Mouse (Mus musculus) WW6 (cell line): ENCODE measurements around the gene Stradb.

Source experiments
- DNase-seq: peaks from one replicate; pipeline ENCODE4 v3.0.0-alpha.2; 2013; ENCODE audit warnings: low read depth, low spot score

Stradb gene

DNA sequence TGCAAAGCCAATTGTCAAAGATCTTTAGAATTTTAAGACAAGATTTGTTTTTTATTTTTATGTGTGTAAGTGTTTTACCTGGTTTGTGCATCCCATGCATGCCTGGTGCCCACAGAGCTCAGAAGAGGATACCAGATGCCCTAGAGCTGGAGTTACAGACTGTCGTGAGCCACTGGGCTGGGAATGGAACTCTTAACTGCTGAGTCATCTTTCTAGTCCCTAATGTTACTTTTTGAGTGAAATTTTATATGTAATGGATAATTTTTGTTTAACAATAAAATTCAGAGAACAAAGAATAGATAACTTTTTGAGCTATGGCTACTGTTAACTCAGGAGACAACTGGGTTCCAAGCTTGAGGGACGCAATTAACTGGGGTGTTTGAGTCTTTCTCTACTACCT lies 13.6 kb upstream of the Stradb start:
- DNase-seq = no peak

DNA sequence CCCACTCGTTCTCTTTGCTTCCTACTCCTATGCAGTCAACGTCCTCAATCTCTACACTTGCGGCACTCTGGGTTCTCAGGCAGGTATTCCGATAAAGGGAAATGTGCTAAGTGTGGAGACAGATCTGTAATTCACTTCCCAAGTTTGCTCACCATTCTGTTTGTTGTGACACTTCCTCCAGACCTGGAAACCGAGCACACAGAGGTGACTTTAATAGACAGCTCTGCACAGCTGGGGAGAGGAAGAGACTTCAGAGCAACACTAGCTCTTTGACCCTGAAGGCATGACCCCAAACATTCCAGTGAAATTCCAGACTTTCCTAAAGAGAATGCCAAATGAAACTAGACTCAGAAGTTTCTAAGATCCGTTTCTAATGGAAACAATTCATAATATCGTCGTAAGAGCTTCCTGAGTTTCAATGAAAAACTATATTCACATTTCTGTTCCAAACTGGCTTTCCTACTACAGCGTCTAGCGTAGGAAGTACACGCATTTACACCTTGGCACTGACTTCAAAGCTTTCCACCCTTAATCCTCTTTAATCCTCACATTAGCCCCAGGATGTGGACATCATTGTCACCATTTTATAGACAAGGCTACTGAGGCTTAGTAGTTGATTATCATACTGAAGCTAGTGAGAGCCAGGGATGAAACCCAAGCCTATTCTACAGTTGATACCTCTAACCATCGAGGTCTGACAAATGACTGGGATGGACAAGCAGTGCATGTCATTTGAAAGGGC lies 12.0 kb upstream of the Stradb start:
- no peak for DNase-seq

GRCm38 (mm10) chr1:58962418-58962817 lies 10.9 kb upstream of the Stradb start:
- DNase-seq = no peak

DNA sequence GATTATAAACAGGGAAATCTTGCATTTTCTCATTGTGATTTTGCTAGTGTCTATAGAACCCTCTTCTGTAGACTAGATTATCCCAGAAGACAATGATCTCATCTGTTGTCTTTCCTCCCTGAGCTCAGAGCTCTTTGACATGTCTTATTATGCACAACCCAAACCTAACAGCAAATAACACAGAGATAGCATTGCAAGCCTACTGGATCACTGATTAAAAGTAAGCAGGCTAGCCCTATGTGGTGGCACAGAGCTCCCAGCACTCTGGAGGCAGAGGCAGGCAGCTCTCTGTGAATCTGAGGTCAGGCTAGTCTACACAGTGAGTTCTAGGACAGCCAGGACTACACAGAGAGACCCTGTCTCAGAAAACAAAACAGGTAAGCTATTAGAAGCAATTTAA lies 10.5 kb upstream of the Stradb start:
- DNase-seq = no peak

GRCm38 (mm10) chr1:58967534-58967933 lies 5.8 kb upstream of the Stradb start:
- DNase-seq = no peak

GRCm38 (mm10) chr1:58970054-58970453 lies 3.3 kb upstream of the Stradb start:
- no peak for DNase-seq

DNA sequence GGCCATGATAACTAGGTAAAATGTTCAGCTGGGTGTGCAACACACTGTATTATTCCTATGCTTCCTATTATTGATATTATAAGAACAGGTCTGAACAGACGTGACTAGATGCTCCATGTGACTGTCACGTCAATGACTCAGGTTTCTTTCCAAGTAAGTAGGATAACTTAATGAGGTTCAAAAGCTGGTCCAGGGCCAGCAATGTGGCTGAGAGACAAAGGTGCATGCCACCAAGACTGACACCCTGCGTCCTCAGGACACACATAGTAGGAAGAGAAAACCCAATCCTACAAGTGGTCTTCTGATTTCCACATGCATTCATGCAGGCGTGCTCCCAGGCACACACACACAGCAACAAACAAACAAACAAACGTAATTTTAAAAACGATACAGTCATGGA lies 2.2 kb upstream of the Stradb start:
- no peak for DNase-seq

- no peak for DNase-seq
Observed at GRCm38 (mm10) chr1:58972851-58973365, 414 bp upstream of the Stradb start.

DNA sequence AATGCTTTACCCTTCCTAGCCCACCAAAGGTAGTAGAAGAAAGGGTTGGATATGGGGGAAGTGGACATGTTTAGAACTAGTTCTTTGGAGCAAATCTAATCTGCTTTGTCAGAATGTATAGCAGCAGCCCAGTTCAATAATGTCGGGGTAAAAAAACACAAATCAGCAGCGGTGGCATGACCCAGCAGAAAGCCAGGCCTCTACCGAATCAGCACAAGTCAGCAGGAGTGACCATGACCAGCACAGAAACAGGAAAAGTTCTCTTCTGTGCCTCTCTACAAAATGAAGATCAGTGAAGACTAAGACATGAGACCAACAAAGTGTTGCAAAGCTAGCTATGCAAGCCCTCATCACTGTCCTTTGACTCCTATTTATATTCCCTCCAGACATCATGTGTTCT lies 9.0 kb downstream of the Stradb start:
- DNase-seq = no peak

DNA sequence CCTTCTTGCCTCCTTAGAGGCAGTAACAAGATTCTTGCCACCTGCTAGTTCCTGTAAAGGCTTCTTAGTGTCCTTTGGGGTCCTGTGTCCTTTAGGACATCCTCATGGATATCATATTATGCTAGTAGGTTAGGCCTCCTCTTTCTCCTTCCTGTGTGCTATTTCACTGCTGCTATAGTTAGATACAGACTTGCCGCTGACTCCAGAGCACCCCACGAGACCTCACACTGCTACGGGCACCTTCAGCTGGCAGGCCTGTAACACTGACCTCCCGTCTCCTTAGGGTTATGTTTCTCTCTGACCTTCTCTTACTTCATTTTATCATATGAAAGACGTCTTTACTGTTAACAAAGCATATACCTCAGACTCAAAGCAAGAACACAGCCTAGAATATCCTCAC lies 11.3 kb downstream of the Stradb start:
- no peak for DNase-seq

DNA sequence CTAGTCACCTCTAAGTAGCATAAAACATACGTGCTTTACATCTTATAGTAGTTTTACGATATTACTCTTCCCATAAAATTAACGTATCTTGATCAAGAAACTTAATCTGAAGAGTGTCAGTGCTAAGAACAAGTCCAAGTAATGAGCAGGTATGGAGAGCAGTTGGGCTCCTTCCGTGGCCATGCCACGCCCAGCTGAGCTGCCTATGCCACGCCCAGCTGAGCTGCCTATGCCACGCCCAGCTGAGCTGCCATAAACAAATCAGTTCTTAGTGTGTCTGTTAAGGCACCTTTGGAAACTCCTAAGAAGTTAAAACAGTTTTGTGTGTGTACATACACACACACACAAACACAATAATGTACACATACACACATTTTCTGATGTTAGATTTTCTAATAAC lies 19.8 kb downstream of the Stradb start:
- no peak for DNase-seq

DNA sequence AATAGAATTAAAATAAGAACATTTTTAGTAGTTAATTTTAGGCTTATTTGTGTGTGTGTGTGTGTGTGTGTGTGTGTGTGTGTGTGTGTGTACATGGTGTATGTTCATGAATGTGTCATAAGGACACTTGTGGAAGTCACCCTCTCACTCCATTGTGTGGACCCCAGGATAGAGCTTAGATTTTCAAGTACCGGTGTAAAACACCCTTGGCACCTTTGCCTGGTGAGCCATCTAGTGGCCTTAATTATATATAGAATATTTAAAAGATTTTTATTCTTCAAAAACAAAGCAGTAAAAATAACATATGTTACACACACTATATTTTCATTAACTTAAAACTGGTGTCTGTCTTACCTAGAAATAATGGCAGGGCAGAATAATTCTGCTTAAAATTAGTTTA lies 20.4 kb downstream of the Stradb start:
- no peak for DNase-seq

GRCm38 (mm10) chr1:58995313-58995712 lies 22.0 kb downstream of the Stradb start:
- no peak for DNase-seq

GRCm38 (mm10) chr1:59009250-59009649 lies 35.9 kb downstream of the Stradb start:
- DNase-seq = no peak

DNA sequence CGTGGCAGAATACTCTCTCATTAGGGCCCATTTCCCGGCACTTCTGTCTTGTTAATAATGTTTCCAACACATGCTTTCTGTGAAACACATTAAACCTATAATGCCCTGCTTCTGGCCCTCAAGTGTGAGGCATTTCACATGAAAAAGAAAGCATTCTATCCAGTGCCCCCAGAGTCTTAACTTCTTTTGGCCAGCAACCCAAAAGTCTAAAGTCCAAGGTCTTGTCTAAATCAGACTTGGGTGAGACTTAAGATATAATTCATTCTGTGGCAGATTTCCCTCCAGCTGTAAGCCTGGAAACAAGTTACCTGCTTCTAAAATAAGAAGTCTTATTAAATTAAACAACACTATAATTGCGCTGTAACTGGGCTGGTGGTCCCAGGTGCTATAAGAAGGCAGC lies 48.2 kb downstream of the Stradb start:
- DNase-seq = no peak

DNA sequence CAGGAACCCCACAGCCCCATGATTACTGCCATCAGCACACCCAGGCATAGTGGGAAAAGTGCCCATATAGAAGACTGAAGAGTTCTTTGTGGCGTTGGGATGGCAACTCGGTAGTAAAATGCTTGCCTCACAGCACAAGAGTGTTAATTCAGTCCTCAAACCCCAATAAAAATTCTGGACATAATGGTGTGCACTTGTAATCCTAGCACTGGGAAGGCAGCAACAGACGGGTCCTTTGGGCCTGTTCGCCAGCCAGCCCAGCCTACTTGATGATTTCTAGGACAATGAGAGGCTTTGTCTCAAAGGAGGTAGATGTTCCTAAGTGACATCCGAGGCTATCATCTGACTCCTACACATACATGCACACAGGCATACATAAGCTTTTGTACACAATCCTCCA lies 64.4 kb downstream of the Stradb start:
- no peak for DNase-seq
